Mouse (Mus musculus): Measurements from ENCODE around the gene Arl2. TPM values are rescaled to one million over a fixed set of nuclear protein-coding genes. Genes with fewer than 3 reads are reported as not detected.
A peak's percentile ranks its signal among the peaks of the same experiment; 100 is the strongest.

Gene Arl2
- total and polyA plus RNA-seq, 3 experiments: 47.2 to 111 TPM; not detected in 1

- Histone ChIP-seq H3K27me3 (ENCODE audit: control insufficient read depth in 1 of 2, insufficient read depth in 2 of 2, low read length in 2 of 2) (no peaks in the 10 kb centered on the region), H3K79me2 (ENCODE audit: control insufficient read depth, insufficient read depth, low read length, poor library complexity) (no peaks in the 10 kb centered on the region), H3K9ac (ENCODE audit: control insufficient read depth, low read depth, low read length, poor library complexity, severe bottlenecking) (peak overlapping the region; percentile 21; the same call in 1 of the 2 replicates), H3K4me1 (ENCODE audit: control insufficient read depth in 1 of 2, insufficient read depth in 2 of 2, low read length in 2 of 2) (peaks cover 0 to 12% of the 10 kb centered on the region in 2 experiments; a peak in 3 of 4 replicates), H3K27ac (ENCODE audit: control insufficient read depth, low read depth, low read length) (no peak overlapping the region), H3K36me3 (ENCODE audit: control insufficient read depth in 1 of 2, insufficient read depth in 2 of 2, low read length in 2 of 2) (peaks cover 0 to 6% of the 10 kb centered on the region in 2 experiments; a peak in 2 of 4 replicates), H3K9me3 (replicated peaks; ENCODE audit: insufficient read depth, low read length) (no peaks in the 10 kb centered on the region), H3K4me3 (ENCODE audit: control insufficient read depth in 1 of 2, insufficient read depth in 1 of 2, low read depth in 2 of 2, low read length in 2 of 2) (peak overlapping the region; percentile 15 to 54)
- peak; percentile 34; the same call in 1 of the 2 replicates for TF ChIP-seq GATA1 (IDR thresholded peaks at IDR 0.05; ENCODE audit: low read depth, low read length)
- no peak for TF ChIP-seq MYC (IDR thresholded peaks at IDR 0.05; ENCODE audit: low read depth, low read length)
- TF ChIP-seq ZNF384 (IDR thresholded peaks at IDR 0.05; ENCODE audit: low read depth, low read length): no peak
- no peak for TF ChIP-seq POLR2AphosphoS2 (IDR thresholded peaks at IDR 0.05; ENCODE audit: low read length)
- 0 out of 4 replicates have a peak, but pooled peaks of 1 of the 2 experiments have one; percentile 7 for TF ChIP-seq EP300 (IDR thresholded peaks at IDR 0.05; ENCODE audit: low read depth in 1 of 2, low read length in 2 of 2)
- TF ChIP-seq UBTF (IDR thresholded peaks at IDR 0.05; ENCODE audit: borderline replicate concordance, insufficient read depth, low read depth, low read length): no peak
- 0 out of 2 replicates have a peak, but pooled peaks have one; percentile 22 for TF ChIP-seq MAX (IDR thresholded peaks at IDR 0.05; ENCODE audit: low read length)
- no peak for TF ChIP-seq TAL1 (IDR thresholded peaks at IDR 0.05; ENCODE audit: low read length)
- no peak for TF ChIP-seq CHD1 (IDR thresholded peaks at IDR 0.05; ENCODE audit: low read depth, low read length)
- no peak for TF ChIP-seq SMC3 (IDR thresholded peaks at IDR 0.05; ENCODE audit: low read depth, low read length)
- TF ChIP-seq CTCF (IDR thresholded peaks at IDR 0.05 in 2 of 3, conservative IDR thresholded peaks at IDR 0.05 in 1 of 3; ENCODE audit: control insufficient read depth in 1 of 3, insufficient read depth in 1 of 3, low read depth in 2 of 3, low read length in 3 of 3, poor library complexity in 1 of 3, severe bottlenecking in 1 of 3): no peak
- TF ChIP-seq NELFE (IDR thresholded peaks at IDR 0.05; ENCODE audit: low read depth, low read length): no peak
- no peak for TF ChIP-seq KAT2A (conservative IDR thresholded peaks at IDR 0.05; ENCODE audit: low read depth, low read length)
- no peak for TF ChIP-seq TBP (IDR thresholded peaks at IDR 0.05; ENCODE audit: low read depth, low read length)
- TF ChIP-seq MAZ (IDR thresholded peaks at IDR 0.05; ENCODE audit: low read depth, low read length): no peak
- no peak for TF ChIP-seq BHLHE40 (IDR thresholded peaks at IDR 0.05; ENCODE audit: borderline replicate concordance, low read depth, low read length)
- no peak for TF ChIP-seq ZMIZ1 (IDR thresholded peaks at IDR 0.05; ENCODE audit: low read depth, low read length)
- peak; percentile 51 for DNase-seq (ENCODE audit: low read depth, low spot score)
Measured at GRCm38 (mm10) chr19:6163872-6164547, 22.7 kb upstream of the Arl2 start.

- no peak for TF ChIP-seq UBTF (IDR thresholded peaks at IDR 0.05; ENCODE audit: borderline replicate concordance, insufficient read depth, low read depth, low read length)
- no peak for TF ChIP-seq MAZ (IDR thresholded peaks at IDR 0.05; ENCODE audit: low read depth, low read length)
- TF ChIP-seq ETS1 (IDR thresholded peaks at IDR 0.05; ENCODE audit: low read depth, low read length): no peak
- no peaks in the 10 kb centered on the region for H3K79me2 ChIP-seq (ENCODE audit: control insufficient read depth, insufficient read depth, low read length, poor library complexity)
- H3K4me3 ChIP-seq (ENCODE audit: control insufficient read depth in 1 of 2, insufficient read depth in 1 of 2, low read depth in 2 of 2, low read length in 2 of 2): no peak overlapping the region
- no peaks in the 10 kb centered on the region for H3K9me3 ChIP-seq (replicated peaks; ENCODE audit: insufficient read depth, low read length)
- H3K27ac ChIP-seq (ENCODE audit: control insufficient read depth, low read depth, low read length): no peak overlapping the region
- no peak overlapping the region for H3K9ac ChIP-seq (ENCODE audit: control insufficient read depth, low read depth, low read length, poor library complexity, severe bottlenecking)
- peaks cover 2 to 14% of the 10 kb centered on the region in 2 experiments; a peak in 3 of 4 replicates for H3K4me1 ChIP-seq (ENCODE audit: control insufficient read depth in 1 of 2, insufficient read depth in 2 of 2, low read length in 2 of 2)
- H3K36me3 ChIP-seq (ENCODE audit: control insufficient read depth in 1 of 2, insufficient read depth in 2 of 2, low read length in 2 of 2): peaks cover 0 to 6% of the 10 kb centered on the region in 2 experiments; a peak in 1 of 4 replicates
- H3K27me3 ChIP-seq (ENCODE audit: control insufficient read depth in 1 of 2, insufficient read depth in 2 of 2, low read length in 2 of 2): no peaks in the 10 kb centered on the region; a peak in 1 of 4 replicates
- DNase-seq (ENCODE audit: low read depth, low spot score): no peak
Measured at GRCm38 (mm10) chr19:6157220-6157619, 15.9 kb upstream of the Arl2 start.
